Mouse (Mus musculus) bone marrow, adult 2 months (tissue): ENCODE measurements around the gene 1700015G11Rik.

Experiments
- CTCF ChIP-seq: fragments of 200-500 bp; IDR thresholded peaks from 2 replicates; pipeline ENCODE4 v1.5.1; 2011; ENCODE audit warnings: low read length, control low read depth; ENCODE audit not compliant: control insufficient read depth, insufficient read depth
- POLR2A ChIP-seq: fragments of 200-500 bp; IDR thresholded peaks from 2 replicates; pipeline ENCODE4 v1.6.1; 2011; ENCODE audit warnings: low read depth, mild to moderate bottlenecking, control low read depth, low read length, borderline replicate concordance; ENCODE audit not compliant: control insufficient read depth

- no peak for TF ChIP-seq CTCF
- no peak for TF ChIP-seq POLR2A
Measured at GRCm38 (mm10) chr7:52055831-52056230, 40.3 kb upstream of the 1700015G11Rik start.
